Mouse (Mus musculus) brain, embryonic 14.5 days (tissue): ENCODE data around the gene Cntnap1.

ENCODE experiments used
- CTCF ChIP-seq: fragments of 200-500 bp; IDR thresholded peaks from 2 replicates; pipeline ENCODE4 v1.5.1; 2012; ENCODE audit warnings: inconsistent platforms, mild to moderate bottlenecking, moderate library complexity, borderline replicate concordance; ENCODE audit not compliant: insufficient read depth, insufficient read length; ENCODE audit errors: extremely low read depth
- POLR2A ChIP-seq: fragments of 200-500 bp; IDR thresholded peaks from 2 replicates; pipeline ENCODE4 v1.6.1; 2012; ENCODE audit warnings: mild to moderate bottlenecking, inconsistent platforms, borderline replicate concordance; ENCODE audit not compliant: poor library complexity, insufficient read depth, insufficient read length, severe bottlenecking; ENCODE audit errors: extremely low read depth

GRCm38 (mm10) chr11:101194137-101194536 lies 23.8 kb downstream of the Cntnap1 start:
- no peak for TF ChIP-seq POLR2A
- no peak for TF ChIP-seq CTCF
